Mouse (Mus musculus): Measurements from ENCODE around the gene Plk2. TPM values are rescaled to one million over a fixed set of nuclear protein-coding genes. Genes with fewer than 3 reads are reported as not detected.
"Not testable (repeated sequence)": the region's sequence is repeated elsewhere in the genome, so short reads cannot be mapped to it uniquely, and the experiment has no call there.

Gene Plk2
- total and polyA plus RNA-seq, 3 experiments: 0.11 TPM; not detected in 2

- no peaks in the 10 kb centered on the region for H3K27me3 ChIP-seq (ENCODE audit: insufficient read depth, low read length)
- ATAC-seq (ENCODE audit: extremely low read depth, insufficient number of reproducible peaks, low FRiP score, poor library complexity, severe bottlenecking) (no peak), DNase-seq (ENCODE audit: low spot score) (no peak)
- no peaks in the 10 kb centered on the region for H3K36me3 ChIP-seq (replicated peaks)
- no peaks in the 10 kb centered on the region for H3K4me1 ChIP-seq (ENCODE audit: insufficient read depth, low read depth, low read length)
- TF ChIP-seq CTCF (IDR thresholded peaks at IDR 0.05; ENCODE audit: low read depth, low read length) (no peak), GATA2 (IDR thresholded peaks at IDR 0.05; ENCODE audit: borderline replicate concordance, low read depth, low read length) (no peak), POLR2AphosphoS5 (IDR thresholded peaks at IDR 0.05; ENCODE audit: insufficient replicate concordance, low read depth, low read length) (no peak), TAL1 (conservative IDR thresholded peaks at IDR 0.05; ENCODE audit: low read depth, low read length) (no peak), GATA1 (IDR thresholded peaks at IDR 0.05; ENCODE audit: borderline replicate concordance, low read length) (no peak)
- H3K9me3 ChIP-seq (replicated peaks): peaks cover 9% of the 10 kb centered on the region
- no peak overlapping the region for H3K4me3 ChIP-seq (ENCODE audit: low read depth, low read length)
Measured at GRCm38 (mm10) chr13:110404059-110404458, 9.2 kb downstream of the Plk2 start.

- not testable (repeated sequence) for ATAC-seq (ENCODE audit: extremely low read depth, insufficient number of reproducible peaks, low FRiP score, poor library complexity, severe bottlenecking); H3K27me3 ChIP-seq (ENCODE audit: insufficient read depth, low read length); H3K4me1 ChIP-seq (ENCODE audit: insufficient read depth, low read depth, low read length); H3K36me3 ChIP-seq (replicated peaks); DNase-seq (ENCODE audit: low spot score); H3K9me3 ChIP-seq (replicated peaks); H3K4me3 ChIP-seq (ENCODE audit: low read depth, low read length)
Measured at GRCm38 (mm10) chr13:110404686-110405085, 9.8 kb downstream of the Plk2 start.

DNA sequence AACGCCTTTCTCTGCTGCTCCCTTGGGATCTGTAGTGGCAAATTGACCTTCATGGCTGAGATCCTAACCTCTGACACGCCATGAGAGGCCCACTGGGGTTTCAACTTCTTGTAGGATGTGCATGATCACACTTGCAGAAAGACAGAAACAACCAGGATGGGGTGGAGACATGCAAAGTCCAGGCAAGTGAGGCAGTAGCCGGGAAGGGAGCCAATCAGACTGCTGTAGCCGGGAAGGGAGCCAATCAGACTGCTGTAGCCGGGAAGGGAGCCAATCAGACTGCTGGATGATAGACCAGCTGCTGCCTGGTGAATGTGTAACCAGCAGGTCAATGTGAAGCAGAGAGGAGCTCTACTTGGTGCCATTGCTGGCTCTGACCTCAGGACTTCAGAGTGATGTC is 11.3 kb downstream of the Plk2 start:
- DNase-seq (ENCODE audit: low spot score): no peak
- H3K36me3 ChIP-seq (replicated peaks): no peaks in the 10 kb centered on the region
- no peaks in the 10 kb centered on the region for H3K27me3 ChIP-seq (ENCODE audit: insufficient read depth, low read length)
- 0 out of 2 replicates have a peak, but pooled peaks cover 3% of the 10 kb centered on the region for H3K9me3 ChIP-seq (replicated peaks)
- no peak overlapping the region for H3K4me3 ChIP-seq (ENCODE audit: low read depth, low read length)
- no peaks in the 10 kb centered on the region for H3K4me1 ChIP-seq (ENCODE audit: insufficient read depth, low read depth, low read length)
- TF ChIP-seq GATA1 (IDR thresholded peaks at IDR 0.05; ENCODE audit: borderline replicate concordance, low read length) (no peak), TAL1 (conservative IDR thresholded peaks at IDR 0.05; ENCODE audit: low read depth, low read length) (no peak), POLR2AphosphoS5 (IDR thresholded peaks at IDR 0.05; ENCODE audit: insufficient replicate concordance, low read depth, low read length) (no peak), CTCF (IDR thresholded peaks at IDR 0.05; ENCODE audit: low read depth, low read length) (no peak), GATA2 (IDR thresholded peaks at IDR 0.05; ENCODE audit: borderline replicate concordance, low read depth, low read length) (no peak)
- ATAC-seq (ENCODE audit: extremely low read depth, insufficient number of reproducible peaks, low FRiP score, poor library complexity, severe bottlenecking): no peak

DNA sequence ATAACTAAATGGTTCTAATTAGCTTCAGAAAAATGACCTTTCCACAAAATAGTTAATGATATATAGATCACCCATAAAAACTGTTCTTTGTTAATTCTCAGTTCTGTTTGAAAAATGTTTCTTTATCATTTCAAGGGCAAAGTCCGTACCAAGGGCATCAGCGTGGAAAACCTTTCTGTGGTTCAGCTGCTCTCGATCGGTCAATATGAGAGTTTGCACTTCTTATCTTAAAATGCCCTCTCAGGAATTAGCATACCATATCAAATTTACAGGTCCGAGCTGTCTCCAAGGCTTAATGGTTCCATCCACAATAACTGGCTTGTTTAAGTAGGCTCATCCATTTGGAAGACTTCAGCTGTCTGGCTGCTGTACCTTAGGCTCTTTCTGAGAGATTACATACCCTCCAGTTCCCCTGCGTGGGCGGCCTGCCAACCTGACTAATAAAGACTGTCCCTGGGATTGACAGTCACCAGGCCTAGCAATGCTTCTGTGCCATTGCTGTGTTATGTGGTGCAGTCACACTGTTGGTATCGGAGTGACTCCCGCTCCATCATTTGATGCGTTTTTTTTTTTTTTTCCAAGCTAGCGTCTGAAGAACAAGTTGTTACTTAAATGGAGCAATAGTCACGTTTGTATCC is 17.8 kb downstream of the Plk2 start:
- DNase-seq (ENCODE audit: low spot score) (no peak), ATAC-seq (ENCODE audit: extremely low read depth, insufficient number of reproducible peaks, low FRiP score, poor library complexity, severe bottlenecking) (no peak)
- peaks cover 16% of the 10 kb centered on the region; the same call in 1 of the 2 replicates for H3K9me3 ChIP-seq (replicated peaks)
- no peaks in the 10 kb centered on the region for H3K36me3 ChIP-seq (replicated peaks)
- no peaks in the 10 kb centered on the region for H3K27me3 ChIP-seq (ENCODE audit: insufficient read depth, low read length)
- TF ChIP-seq TAL1 (conservative IDR thresholded peaks at IDR 0.05; ENCODE audit: low read depth, low read length): no peak
- no peak for TF ChIP-seq CTCF (IDR thresholded peaks at IDR 0.05; ENCODE audit: low read depth, low read length)
- TF ChIP-seq GATA2 (IDR thresholded peaks at IDR 0.05; ENCODE audit: borderline replicate concordance, low read depth, low read length): no peak
- no peak for TF ChIP-seq POLR2AphosphoS5 (IDR thresholded peaks at IDR 0.05; ENCODE audit: insufficient replicate concordance, low read depth, low read length)
- TF ChIP-seq GATA1 (IDR thresholded peaks at IDR 0.05; ENCODE audit: borderline replicate concordance, low read length): no peak
- H3K4me1 ChIP-seq (ENCODE audit: insufficient read depth, low read depth, low read length): no peaks in the 10 kb centered on the region
- H3K4me3 ChIP-seq (ENCODE audit: low read depth, low read length): no peak overlapping the region

GRCm38 (mm10) chr13:110418656-110419055 is 23.8 kb downstream of the Plk2 start:
- no peaks in the 10 kb centered on the region for H3K36me3 ChIP-seq (replicated peaks)
- H3K9me3 ChIP-seq (replicated peaks): peaks cover 14% of the 10 kb centered on the region
- no peak overlapping the region for H3K4me3 ChIP-seq (ENCODE audit: low read depth, low read length)
- H3K27me3 ChIP-seq (ENCODE audit: insufficient read depth, low read length): no peaks in the 10 kb centered on the region
- ATAC-seq (ENCODE audit: extremely low read depth, insufficient number of reproducible peaks, low FRiP score, poor library complexity, severe bottlenecking) (no peak), DNase-seq (ENCODE audit: low spot score) (no peak)
- TF ChIP-seq POLR2AphosphoS5 (IDR thresholded peaks at IDR 0.05; ENCODE audit: insufficient replicate concordance, low read depth, low read length): no peak
- no peak for TF ChIP-seq GATA1 (IDR thresholded peaks at IDR 0.05; ENCODE audit: borderline replicate concordance, low read length)
- no peak for TF ChIP-seq TAL1 (conservative IDR thresholded peaks at IDR 0.05; ENCODE audit: low read depth, low read length)
- TF ChIP-seq GATA2 (IDR thresholded peaks at IDR 0.05; ENCODE audit: borderline replicate concordance, low read depth, low read length): no peak
- TF ChIP-seq CTCF (IDR thresholded peaks at IDR 0.05; ENCODE audit: low read depth, low read length): no peak
- H3K4me1 ChIP-seq (ENCODE audit: insufficient read depth, low read depth, low read length): no peaks in the 10 kb centered on the region

GRCm38 (mm10) chr13:110419640-110420039 is 24.8 kb downstream of the Plk2 start:
- ATAC-seq (ENCODE audit: extremely low read depth, insufficient number of reproducible peaks, low FRiP score, poor library complexity, severe bottlenecking): no peak
- Histone ChIP-seq H3K9me3 (replicated peaks) (peaks cover 11% of the 10 kb centered on the region), H3K27me3 (ENCODE audit: insufficient read depth, low read length) (no peaks in the 10 kb centered on the region), H3K4me3 (ENCODE audit: low read depth, low read length) (no peak overlapping the region), H3K4me1 (ENCODE audit: insufficient read depth, low read depth, low read length) (no peaks in the 10 kb centered on the region), H3K36me3 (replicated peaks) (no peaks in the 10 kb centered on the region)
- DNase-seq (ENCODE audit: low spot score): no peak
- TF ChIP-seq POLR2AphosphoS5 (IDR thresholded peaks at IDR 0.05; ENCODE audit: insufficient replicate concordance, low read depth, low read length) (no peak), GATA2 (IDR thresholded peaks at IDR 0.05; ENCODE audit: borderline replicate concordance, low read depth, low read length) (no peak), GATA1 (IDR thresholded peaks at IDR 0.05; ENCODE audit: borderline replicate concordance, low read length) (no peak)

GRCm38 (mm10) chr13:110422434-110422833 is 27.6 kb downstream of the Plk2 start:
- Histone ChIP-seq H3K4me1 (ENCODE audit: insufficient read depth, low read depth, low read length) (no peaks in the 10 kb centered on the region), H3K36me3 (replicated peaks) (no peaks in the 10 kb centered on the region), H3K9me3 (replicated peaks) (peaks cover 10% of the 10 kb centered on the region), H3K27me3 (ENCODE audit: insufficient read depth, low read length) (no peaks in the 10 kb centered on the region), H3K4me3 (ENCODE audit: low read depth, low read length) (no peak overlapping the region)
- DNase-seq (ENCODE audit: low spot score) (no peak), ATAC-seq (ENCODE audit: extremely low read depth, insufficient number of reproducible peaks, low FRiP score, poor library complexity, severe bottlenecking) (no peak)
- TF ChIP-seq GATA2 (IDR thresholded peaks at IDR 0.05; ENCODE audit: borderline replicate concordance, low read depth, low read length): no peak
- TF ChIP-seq CTCF (IDR thresholded peaks at IDR 0.05; ENCODE audit: low read depth, low read length): no peak
- no peak for TF ChIP-seq POLR2AphosphoS5 (IDR thresholded peaks at IDR 0.05; ENCODE audit: insufficient replicate concordance, low read depth, low read length)
- TF ChIP-seq TAL1 (conservative IDR thresholded peaks at IDR 0.05; ENCODE audit: low read depth, low read length): no peak
- TF ChIP-seq GATA1 (IDR thresholded peaks at IDR 0.05; ENCODE audit: borderline replicate concordance, low read length): no peak

Measured in G1E (cell line).